Mouse (Mus musculus) kidney, postnatal 25 days (tissue): ENCODE measurements at regions not wholly inside any gene's neighbourhood (a gene's known extent, or its start where the extent isn't known, plus 50 kb on each side); places are given as distances from the start of the nearest gene placed in this dataset.

ENCODE experiments used
- DNase-seq, 2 experiments: peaks; one replicate each; pipeline ENCODE4 v3.0.0; 2021; ENCODE audit warnings: mixed read lengths in 2 of 2

GRCm38 (mm10) chr17:14492936-14493335 lies 201.1 kb downstream of the Thbs2 start:
- no peak for DNase-seq

GRCm38 (mm10) chr17:14481746-14482145 lies 202.4 kb downstream of the Smoc2 start:
- DNase-seq: no peak

GRCm38 (mm10) chr17:14478938-14479505 lies 199.7 kb downstream of the Smoc2 start:
- DNase-seq: no peak

GRCm38 (mm10) chr17:14476707-14477106 lies 197.4 kb downstream of the Smoc2 start:
- no peak for DNase-seq

GRCm38 (mm10) chr17:14475778-14476647 lies 196.7 kb downstream of the Smoc2 start:
- DNase-seq: no peak

- no peak for DNase-seq
These were observed 196.0 kb downstream of the Smoc2 start for GRCm38 (mm10) chr17:14475277-14475676.

GRCm38 (mm10) chr17:14468754-14469488 lies 189.6 kb downstream of the Smoc2 start:
- no peak for DNase-seq

GRCm38 (mm10) chr17:14455251-14455743 lies 176.0 kb downstream of the Smoc2 start:
- DNase-seq: no peak
